8 mouse cellular contexts compared by ENCODE assay signal in genomic region chr16:38712105-38712504, GRCm38 (mm10). TPM values are rescaled to one million over a fixed set of nuclear protein-coding genes. Genes with fewer than 3 reads are reported as not detected.
A peak's percentile ranks its signal among the peaks of the same experiment; 100 is the strongest.
DNase-seq lines count a peak whose midpoint lies in the region; ATAC-seq and TF ChIP-seq lines count a peak whose summit lies in the region.

No protein-coding gene starts in this region.

- no peaks in the 10 kb centered on the region for H3K27me3 ChIP-seq in liver, adult 2 months (ENCODE audit: control insufficient read depth, insufficient read depth, low read length)
- H3K27me3 ChIP-seq in midbrain, embryonic 14.5 days (ENCODE audit: control insufficient read depth, insufficient read depth, low read length), result no peaks in the 10 kb centered on the region

- no peaks in the 10 kb centered on the region for H3K36me3 ChIP-seq in liver, adult 2 months (ENCODE audit: control insufficient read depth, insufficient read depth, low read length)
- no peaks in the 10 kb centered on the region for H3K36me3 ChIP-seq in midbrain, embryonic 14.5 days (ENCODE audit: control insufficient read depth, insufficient read depth, low read length)

- peak overlapping the region; percentile 83 for H3K27ac ChIP-seq in liver, adult 2 months (replicated peaks; ENCODE audit: insufficient read depth, low read depth, low read length)
- peak overlapping the region; percentile 70; the same call in 1 of the 2 replicates for H3K27ac ChIP-seq in midbrain, embryonic 14.5 days (replicated peaks; ENCODE audit: low read depth, low read length)

- peak overlapping the region; percentile 88; the same call in 1 of the 2 replicates for H3K9ac ChIP-seq in liver, adult 2 months (ENCODE audit: low read depth, low read length)
- peak overlapping the region; percentile 69; the same call in 1 of the 2 replicates for H3K9ac ChIP-seq in midbrain, embryonic 14.5 days (replicated peaks; ENCODE audit: low read length)

- no peak for DNase-seq in liver, adult 2 months (ENCODE audit: extremely low read depth, low read depth, low spot score)
- no peak for DNase-seq in liver
- peak; percentile 65 for DNase-seq in embryo, embryonic 10.5 days (ENCODE audit: low spot score)
- DNase-seq in induced T-regulatory cell, adult 2 months (ENCODE audit: low read depth), result peak; percentile 82
- peak; percentile 36 for DNase-seq in midbrain, embryonic 14.5 days
- no peak for DNase-seq in left cerebral cortex, adult 9 months (ENCODE audit: low spot score in 2 of 2)
- no peak for DNase-seq in left cerebral cortex, postnatal 36 days (ENCODE audit: low spot score in 2 of 2)
- no peak for DNase-seq in spleen, postnatal 36 days (ENCODE audit: low spot score in 2 of 2)

- intact Hi-C loops in left cerebral cortex, postnatal 36 days (cut with DNase I), result no loop called here

- WGBS in liver, adult 2 months, result 9% methylated on average over 12 of the region's 12 CpGs
- 8% methylated on average over 12 of the region's 12 CpGs for WGBS in midbrain, embryonic 14.5 days

- peak overlapping the region; percentile 82 for H3K4me3 ChIP-seq in liver, adult 2 months (ENCODE audit: insufficient read depth, low read depth, low read length)
- H3K4me3 ChIP-seq in midbrain, embryonic 14.5 days (replicated peaks; ENCODE audit: low read depth, low read length), result peak overlapping the region; percentile 62

- H3K9me3 ChIP-seq in midbrain, embryonic 14.5 days (ENCODE audit: control insufficient read depth, low read length), result no peaks in the 10 kb centered on the region

- peaks cover 3% of the 10 kb centered on the region; the same call in 1 of the 2 replicates for H3K4me1 ChIP-seq in liver, adult 2 months (ENCODE audit: control insufficient read depth, insufficient read depth, low read length)
- H3K4me1 ChIP-seq in midbrain, embryonic 14.5 days (ENCODE audit: control insufficient read depth, insufficient read depth, low read length), result no peaks in the 10 kb centered on the region; the same call in 1 of the 2 replicates

- ATAC-seq in midbrain, embryonic 14.5 days (ENCODE audit: low FRiP score, low TSS enrichment), result 0 out of 2 replicates have a peak, but pooled peaks have one; percentile 22

- no peak for TF ChIP-seq POLR2A in liver, adult 2 months (IDR thresholded peaks at IDR 0.05; ENCODE audit: extremely low read depth, insufficient read depth, low read length)

- H3K79me2 ChIP-seq in liver, adult 2 months (ENCODE audit: control insufficient read depth, insufficient read depth, low read length), result no peaks in the 10 kb centered on the region; the same call in 1 of the 2 replicates

- no peak for TF ChIP-seq CTCF in liver, adult 2 months (IDR thresholded peaks at IDR 0.05; ENCODE audit: low read depth, low read length)

- peak overlapping the region; percentile 94 for H3K4me2 ChIP-seq in midbrain, embryonic 14.5 days (ENCODE audit: low read length)

RNA-seq across cellular contexts. Expression of gene Arhgap31, which starts 1.0 kb away (rescaled TPM):
- total RNA-seq in liver, adult 2 months (2014; rRNA removed), result 3.0 and 3.4 TPM in 2 replicates
- polyA plus RNA-seq in liver, adult 2 months (2012; rRNA removed), result 1.0 and 1.4 TPM in 2 replicates
- 2.0 and 6.3 TPM in 2 replicates for polyA plus RNA-seq in midbrain, embryonic 14.5 days (2014; fragmentation: Nextera tagmentation; extraction: Ambion mirVana)
- total RNA-seq in left cerebral cortex, postnatal 36 days (2021), result 10 to 100 TPM; 15.9 to 21.5 TPM

RNA-seq across cellular contexts. Expression of gene B4galt4, which starts 30.0 kb away (rescaled TPM):
- total RNA-seq in liver, adult 2 months (2014; rRNA removed), result 1.3 and 1.6 TPM in 2 replicates
- 0.44 and 0.54 TPM in 2 replicates for polyA plus RNA-seq in liver, adult 2 months (2012; rRNA removed)
- polyA plus RNA-seq in midbrain, embryonic 14.5 days (2014; fragmentation: Nextera tagmentation; extraction: Ambion mirVana), result 29.6 and 31.9 TPM in 2 replicates
- total RNA-seq in left cerebral cortex, postnatal 36 days (2021), result 10 to 100 TPM; 19.9 to 22.9 TPM

Comparison
In these comparisons a context has a peak if more than half of its experiments do, and no peak if none do; other contexts are left out.
1. DNase-seq: peak in embryo, embryonic 10.5 days (single experiment), induced T-regulatory cell, adult 2 months (single experiment) and midbrain, embryonic 14.5 days (single experiment); none in liver, adult 2 months (single experiment), liver (single experiment), left cerebral cortex, adult 9 months (0 of 2), left cerebral cortex, postnatal 36 days (0 of 2) and spleen, postnatal 36 days (0 of 2).